Mouse (Mus musculus) common myeloid progenitor, adult 5-6 weeks (primary cell): ENCODE results near the gene Birc6. TPM values are rescaled to one million over a fixed set of nuclear protein-coding genes. Genes with fewer than 3 reads are reported as not detected.

Source experiments
- ATAC-seq: replicated peaks from 2 replicates; pipeline ENCODE4 v1.8.0; 2016; ENCODE audit warnings: low read depth, mild to moderate bottlenecking, moderate TSS enrichment, inconsistent platforms; ENCODE audit not compliant: poor library complexity, severe bottlenecking
- total RNA-seq: library from RNA; stranded (forward); fragments of 200-1000, 187-1606 nt; gene quantifications from 2 replicates; pipeline ENCODE4 v1.2.3, GENCODE M21; 2017

Gene Birc6
- total RNA-seq: 154 and 163 TPM in 2 replicates

- ATAC-seq: peak; percentile 84
These were observed at the start of gene Birc6 for GRCm38 (mm10) chr17:74527729-74528607. Birc6 (plus strand) TSS chr17:74528295.

- ATAC-seq: no peak
These were observed 47.6 kb upstream of the Birc6 start for GRCm38 (mm10) chr17:74480361-74481069.

- peak; percentile 99 for ATAC-seq
These were observed 38.8 kb upstream of the Birc6 start, which contains the start of gene Yipf4 for GRCm38 (mm10) chr17:74489024-74489900. Yipf4 (plus strand) TSS chr17:74489493.

GRCm38 (mm10) chr17:74489901-74490220, 38.2 kb upstream of the Birc6 start:
- no peak for ATAC-seq

GRCm38 (mm10) chr17:74491565-74491964, 36.5 kb upstream of the Birc6 start:
- no peak for ATAC-seq

- ATAC-seq: no peak
These were observed 27.9 kb upstream of the Birc6 start for GRCm38 (mm10) chr17:74500204-74500603.

GRCm38 (mm10) chr17:74501085-74501484, 27.0 kb upstream of the Birc6 start:
- no peak for ATAC-seq

- no peak for ATAC-seq
These were observed 20.2 kb upstream of the Birc6 start for GRCm38 (mm10) chr17:74507934-74508333.

GRCm38 (mm10) chr17:74508600-74508999, 19.5 kb upstream of the Birc6 start:
- ATAC-seq: peak; percentile 87

GRCm38 (mm10) chr17:74512308-74512707, 15.8 kb upstream of the Birc6 start:
- no peak for ATAC-seq

- no peak for ATAC-seq
These were observed 5.0 kb upstream of the Birc6 start for GRCm38 (mm10) chr17:74522797-74523723.

- no peak for ATAC-seq
These were observed 2.0 kb upstream of the Birc6 start for GRCm38 (mm10) chr17:74526117-74526516.

- ATAC-seq: no peak
These were observed 1.1 kb upstream of the Birc6 start for GRCm38 (mm10) chr17:74526806-74527653.

GRCm38 (mm10) chr17:74528648-74529532, 795 bp downstream of the Birc6 start:
- ATAC-seq: peak; percentile 2; the same call in 1 of the 2 replicates

- no peak for ATAC-seq
These were observed 1.4 kb downstream of the Birc6 start for GRCm38 (mm10) chr17:74529533-74529824.

- no peak for ATAC-seq
These were observed 6.9 kb downstream of the Birc6 start for GRCm38 (mm10) chr17:74534971-74535370.

- ATAC-seq: no peak
These were observed 9.4 kb downstream of the Birc6 start for GRCm38 (mm10) chr17:74537526-74537925.

GRCm38 (mm10) chr17:74543615-74544014, 15.5 kb downstream of the Birc6 start:
- no peak for ATAC-seq
